Mouse (Mus musculus) induced T-regulatory cell, adult 2 months (primary cell): Measurements from ENCODE around the gene Tspan1.

ENCODE experiments used
- DNase-seq: peaks from one replicate; pipeline ENCODE4 v3.0.0-alpha.2; 2012; ENCODE audit warnings: low read depth

The Tspan1 gene

GRCm38 (mm10) chr4:116165708-116166407 is 1.5 kb downstream of the Tspan1 start:
- DNase-seq, result no peak

DNA sequence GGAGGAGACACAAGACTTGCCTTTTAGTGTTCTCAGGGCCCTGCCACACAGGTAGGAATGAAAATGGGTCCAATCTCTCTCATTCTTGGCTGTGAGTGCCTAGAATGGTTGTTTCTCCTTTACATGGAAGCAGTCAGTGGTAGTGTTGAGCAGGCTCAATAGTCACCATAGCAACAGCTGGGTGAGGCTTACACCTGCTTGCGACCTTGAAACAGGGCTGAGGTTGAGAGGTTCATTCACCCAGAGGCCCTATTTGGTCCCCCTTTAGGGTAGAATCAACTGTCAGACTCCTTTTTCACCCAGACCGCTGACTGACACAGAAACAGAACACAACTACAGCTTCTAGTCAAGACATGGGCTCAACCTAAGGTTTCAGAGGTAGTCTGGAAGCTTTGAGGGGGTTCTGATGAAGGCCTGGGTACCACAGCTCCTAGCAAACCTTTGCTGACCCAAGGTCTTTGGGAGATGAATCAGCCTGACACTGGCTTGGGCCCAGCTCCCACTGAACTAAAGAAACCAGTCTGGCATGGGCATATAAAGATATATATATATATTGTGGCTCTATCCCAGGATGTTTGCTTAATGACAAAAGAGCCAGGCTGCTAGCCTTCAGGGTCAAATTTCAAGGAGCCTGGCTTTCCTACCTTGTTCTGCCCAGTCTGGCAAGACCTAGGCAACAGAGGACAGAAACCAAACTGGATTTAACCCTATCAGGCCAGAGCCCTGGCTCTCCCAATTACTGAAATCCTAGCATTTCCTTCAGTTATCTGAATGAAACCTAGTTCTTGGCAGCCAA is 2.4 kb downstream of the Tspan1 start:
- no peak for DNase-seq

- DNase-seq, result no peak
Observed at GRCm38 (mm10) chr4:116162142-116162541, 5.3 kb downstream of the Tspan1 start.

- no peak for DNase-seq
Observed at GRCm38 (mm10) chr4:116160769-116161168, 6.6 kb downstream of the Tspan1 start.

DNA sequence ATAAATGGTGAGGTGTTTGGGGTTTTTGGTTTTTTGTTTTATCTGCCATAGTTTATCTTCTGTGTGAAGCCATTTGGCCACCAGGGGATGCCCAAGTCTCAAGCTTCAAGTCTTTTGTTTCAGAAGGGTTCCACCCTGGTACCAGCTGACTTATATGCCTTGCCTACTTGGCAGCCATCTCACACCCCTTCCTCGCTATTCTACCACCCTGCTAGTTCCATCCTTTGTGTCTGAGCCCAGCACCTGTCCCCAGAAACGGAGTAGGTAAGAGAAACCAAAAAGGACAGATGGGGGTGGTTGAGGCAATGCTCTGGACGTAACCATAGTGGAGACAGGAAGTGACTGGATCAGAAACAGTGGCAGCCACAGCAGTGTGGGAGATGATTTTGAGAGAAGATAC is 7.5 kb downstream of the Tspan1 start:
- DNase-seq, result peak; percentile 85

DNA sequence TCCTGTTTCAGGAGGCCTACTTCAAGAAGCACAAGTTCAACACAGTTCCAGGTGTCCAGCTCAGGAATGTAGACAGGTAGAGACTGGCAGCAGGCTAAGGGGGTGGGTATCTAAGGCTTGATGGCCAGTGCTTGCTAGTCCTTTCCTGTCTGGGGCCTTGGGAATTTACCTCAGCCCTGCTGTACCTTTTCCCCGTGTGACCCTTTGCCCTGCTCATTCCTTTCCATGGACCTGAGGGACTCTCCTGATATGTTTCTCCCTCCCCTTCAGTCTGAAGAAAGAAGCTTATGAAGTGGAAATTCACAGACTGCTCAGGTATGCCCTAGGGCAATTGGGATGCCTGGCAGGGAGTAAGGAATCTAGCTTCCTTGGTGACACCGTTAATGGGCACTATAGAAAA is 9.5 kb downstream of the Tspan1 start:
- no peak for DNase-seq

- DNase-seq, result no peak
Observed at GRCm38 (mm10) chr4:116152702-116153101, 14.7 kb downstream of the Tspan1 start.

DNA sequence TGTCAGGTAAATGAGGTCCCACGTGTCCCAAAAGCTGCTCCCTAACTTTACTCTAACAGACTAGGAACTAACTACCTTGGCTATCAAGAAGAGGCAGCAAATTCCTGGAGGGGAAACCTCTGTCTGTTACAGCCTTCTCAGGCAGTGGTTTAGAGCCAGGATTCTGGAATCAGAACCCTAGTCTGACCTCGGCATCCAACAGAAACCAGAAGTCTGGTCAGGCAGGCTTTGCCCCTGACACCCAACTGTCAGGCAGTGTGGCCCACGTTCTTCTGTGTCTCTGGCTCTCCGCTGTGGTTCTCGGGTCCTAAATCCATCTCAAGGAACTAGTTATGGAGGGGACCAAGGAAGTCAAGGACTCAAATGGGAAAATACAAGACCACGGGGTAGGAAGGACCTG is 16.2 kb downstream of the Tspan1 start, which contains the start of gene Lurap1:
TSS of gene Lurap1 (minus strand) at position 101 of the 400 bp plus-strand sequence.
- no peak for DNase-seq

DNA sequence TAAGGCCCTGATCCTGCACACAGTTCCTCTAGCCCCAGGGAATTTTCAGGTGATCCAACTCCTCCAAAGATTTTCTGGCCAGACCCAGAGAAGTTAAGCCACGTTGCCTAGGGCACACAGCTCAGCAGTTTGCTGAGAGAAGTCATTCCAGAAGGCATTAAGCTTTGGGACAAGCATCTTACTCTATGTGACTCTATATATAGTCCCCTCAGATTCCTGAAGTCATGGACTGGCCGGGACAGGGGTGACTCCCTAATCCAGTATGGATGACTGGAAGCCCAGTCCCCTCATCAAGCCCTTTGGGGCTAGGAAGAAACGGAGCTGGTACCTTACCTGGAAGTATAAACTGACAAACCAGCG is 16.6 kb downstream of the Tspan1 start:
- no peak for DNase-seq

DNA sequence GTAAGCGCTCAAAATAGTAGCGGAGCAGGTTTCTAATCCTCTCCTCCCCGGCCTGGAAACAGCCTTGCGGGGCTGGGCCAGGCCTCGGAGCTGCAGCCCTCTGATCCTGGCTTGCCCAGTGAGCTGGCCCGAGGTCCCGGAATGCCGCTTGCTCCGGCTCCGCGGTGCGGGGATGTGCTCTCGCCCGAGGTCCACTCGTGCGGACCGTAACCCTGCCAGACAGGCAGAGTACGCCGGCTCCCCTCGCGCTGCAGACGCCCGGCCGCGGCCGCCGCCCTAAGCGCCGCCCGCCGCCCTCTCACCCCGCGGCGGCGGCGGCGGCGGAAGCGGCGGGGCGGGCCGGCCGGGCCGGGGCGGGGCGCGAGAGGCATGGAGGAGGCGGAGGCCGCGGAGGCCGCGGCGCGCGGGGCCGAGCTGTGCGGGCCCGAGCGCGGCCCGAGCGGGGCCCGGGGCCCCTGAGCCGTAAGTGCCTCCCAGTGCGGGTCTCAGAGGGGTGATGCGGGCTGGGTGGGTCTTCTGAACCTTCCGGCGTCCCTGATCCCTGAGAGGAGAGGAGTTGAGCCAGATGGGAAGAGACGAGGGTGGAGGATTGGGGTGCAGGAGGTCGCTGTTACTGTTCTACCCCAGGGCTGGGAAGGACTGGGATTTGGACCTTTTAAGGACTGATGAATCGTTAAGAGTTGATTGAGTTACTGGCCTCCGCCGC is 17.1 kb downstream of the Tspan1 start:
- DNase-seq, result peak; percentile 78

DNA sequence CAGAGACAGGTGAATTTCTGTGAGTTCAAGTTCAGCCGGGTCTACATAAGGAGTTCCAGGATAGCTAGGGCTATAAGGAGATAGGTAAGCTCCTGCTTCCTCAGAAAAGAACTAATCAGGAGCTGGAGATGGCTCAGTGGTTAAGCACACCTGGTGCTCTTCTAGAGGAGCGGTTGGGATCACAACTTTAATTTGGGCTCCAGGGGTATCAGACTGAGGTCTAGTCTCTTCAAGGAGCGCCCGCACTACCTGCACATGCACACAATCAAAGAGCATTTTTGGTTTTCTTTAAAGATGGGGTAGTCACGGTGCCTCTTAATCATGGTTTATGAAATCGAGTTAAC is 17.6 kb downstream of the Tspan1 start:
- no peak for DNase-seq

DNA sequence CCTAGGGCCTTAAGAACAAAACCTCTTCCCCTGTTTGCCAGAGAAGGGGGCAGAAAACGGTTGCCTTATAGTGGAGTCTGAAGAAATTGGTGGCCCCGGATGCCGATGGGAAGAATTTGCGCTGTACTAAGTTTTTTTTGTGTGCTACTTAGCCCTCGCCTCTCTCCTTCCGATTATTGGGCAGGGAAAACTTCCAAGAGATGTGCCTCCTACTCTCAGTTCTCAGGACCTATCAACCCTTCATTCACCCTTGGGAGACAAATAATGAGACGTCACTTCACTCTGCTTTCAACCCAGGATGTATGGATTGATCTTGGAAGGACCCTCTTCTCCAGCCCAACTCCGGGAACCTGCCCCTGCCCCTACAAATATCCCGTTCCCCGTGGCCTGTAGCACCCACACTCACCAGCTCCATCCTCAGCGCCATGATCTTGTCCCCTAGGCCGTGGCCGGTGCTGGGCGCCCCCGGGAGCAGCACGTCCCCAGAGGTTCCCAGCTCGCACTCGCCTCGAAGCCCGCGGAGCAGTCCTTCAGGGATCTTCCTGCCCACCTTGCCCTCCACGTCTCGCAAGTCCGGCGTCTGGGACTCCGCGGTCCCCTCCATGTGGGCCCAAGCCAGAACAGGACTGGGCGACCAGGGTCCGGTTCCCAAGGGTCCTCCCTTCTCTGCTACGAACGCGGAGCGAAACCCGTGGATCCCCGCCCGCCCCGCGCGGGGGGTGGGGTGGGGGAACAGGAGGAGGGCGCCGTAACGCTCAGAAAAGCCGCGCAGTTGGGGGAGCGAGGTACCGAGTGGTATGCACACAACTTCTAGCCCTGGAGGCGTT is 23.3 kb downstream of the Tspan1 start:
- DNase-seq, result peak; percentile 58

GRCm38 (mm10) chr4:116143317-116143811 is 24.0 kb downstream of the Tspan1 start:
- DNase-seq, result peak; percentile 21

DNA sequence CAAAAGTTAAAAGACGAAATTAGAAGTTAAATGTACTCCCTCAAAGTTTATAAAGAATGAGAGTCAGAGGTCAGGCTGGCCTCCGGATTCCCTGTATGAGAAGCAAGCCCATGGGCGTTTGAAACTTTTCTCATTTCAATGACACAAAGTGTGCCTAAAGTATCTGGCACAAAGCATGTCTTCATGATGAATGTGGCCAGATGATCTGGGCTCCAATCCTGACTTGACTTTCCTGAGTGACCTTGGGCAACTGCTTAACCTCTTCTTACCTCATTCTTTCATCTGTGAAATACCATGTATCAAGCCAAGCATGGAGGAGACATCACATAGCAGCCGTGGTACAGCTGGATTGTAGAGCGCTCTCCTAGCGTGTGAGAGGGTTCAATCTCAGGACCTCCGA is 25.1 kb downstream of the Tspan1 start:
- DNase-seq, result no peak

DNA sequence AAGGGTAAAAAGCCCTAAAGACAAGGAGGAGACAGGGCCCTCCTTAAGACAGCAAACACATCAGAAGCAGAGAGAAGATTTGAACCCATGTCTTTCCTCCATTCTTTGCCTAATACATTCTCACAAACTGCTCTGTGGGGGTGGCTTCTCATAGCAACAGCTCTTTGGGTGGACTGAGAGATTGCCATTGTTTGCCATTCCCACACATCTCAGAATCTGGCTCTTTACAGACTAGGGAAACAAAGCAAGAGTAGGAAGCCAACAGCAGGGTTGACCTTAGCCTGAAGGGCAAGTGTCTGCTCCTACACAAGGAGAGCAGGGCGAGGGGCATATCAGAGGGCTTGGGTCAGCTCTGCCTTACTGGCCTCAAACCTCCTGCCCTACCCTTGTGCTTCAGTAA is 25.7 kb downstream of the Tspan1 start:
- DNase-seq, result no peak

GRCm38 (mm10) chr4:116140801-116141574 is 26.4 kb downstream of the Tspan1 start:
- DNase-seq, result no peak

DNA sequence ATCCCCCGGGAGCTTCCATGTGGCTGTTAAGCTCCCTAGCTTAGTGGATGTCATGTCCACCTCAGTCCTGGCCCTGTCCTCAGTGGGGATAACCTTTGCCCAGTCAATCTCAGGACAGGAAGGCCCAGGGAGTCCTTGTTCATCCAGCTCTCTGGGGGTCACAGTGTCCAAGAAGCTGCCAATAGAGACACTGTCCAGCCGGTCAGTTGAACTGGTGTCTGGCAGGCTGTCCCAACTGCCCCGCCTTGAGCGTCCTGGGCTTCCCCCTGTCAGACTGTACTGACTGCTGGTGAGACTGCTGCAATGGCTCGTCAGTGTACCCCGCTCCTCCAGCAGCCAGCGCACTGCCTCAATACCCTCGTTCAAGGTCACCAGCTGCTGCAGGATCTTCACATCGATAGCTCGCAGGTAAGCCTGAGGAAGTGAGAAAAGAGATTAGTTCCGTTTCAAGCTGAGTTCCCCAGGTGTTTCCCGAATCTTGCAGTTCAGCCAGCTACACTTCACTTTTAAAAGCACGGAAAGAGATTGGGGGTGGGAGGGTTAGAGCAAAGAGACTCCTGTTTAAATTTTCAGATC is 29.9 kb downstream of the Tspan1 start:
- DNase-seq, result no peak

GRCm38 (mm10) chr4:116134990-116135389 is 32.4 kb downstream of the Tspan1 start:
- peak; percentile 61 for DNase-seq

DNA sequence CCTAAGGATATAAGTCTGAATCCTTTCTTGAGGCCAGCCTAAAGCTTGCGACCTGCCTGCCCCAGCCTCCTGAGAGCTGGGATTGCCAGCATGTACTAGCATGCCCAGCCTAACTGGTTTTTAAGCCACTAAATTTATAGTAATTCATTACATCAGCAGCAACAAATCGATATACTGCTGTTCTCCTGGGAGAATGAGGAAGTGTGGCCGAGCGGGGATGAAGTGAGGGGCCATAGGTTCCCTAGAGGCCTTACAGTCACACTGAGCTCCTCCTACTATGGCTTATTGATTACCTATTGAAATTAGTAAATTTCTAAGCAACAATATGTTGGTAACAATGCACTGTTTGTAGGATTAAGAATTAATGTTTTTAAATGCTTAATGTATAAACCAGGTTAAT is 34.3 kb downstream of the Tspan1 start:
- no peak for DNase-seq

DNA sequence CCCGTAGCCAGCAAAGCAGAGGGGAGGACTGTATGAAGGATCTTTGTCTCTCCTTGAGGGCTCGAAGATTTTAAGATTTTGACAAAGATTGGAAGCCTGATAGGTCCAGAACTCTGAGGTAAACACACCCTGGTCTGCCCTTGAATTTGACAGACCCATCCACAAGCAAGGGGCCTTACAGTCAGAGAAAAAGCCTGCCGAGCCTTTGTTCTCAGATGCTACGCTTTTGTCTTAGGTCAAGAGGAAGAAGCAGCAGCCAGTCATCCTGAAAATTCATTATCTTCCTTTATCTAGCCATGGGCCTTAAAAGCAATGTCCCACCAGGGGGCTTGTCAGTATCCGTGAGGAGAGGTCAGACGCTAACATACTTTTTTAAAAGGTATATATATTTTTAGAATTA is 39.4 kb downstream of the Tspan1 start:
- no peak for DNase-seq
